Comparison of ENCODE assay signal across 31 mouse cellular contexts in genomic region chr19:12523377-12523776, GRCm38 (mm10). TPM values are rescaled to one million over a fixed set of nuclear protein-coding genes. Genes with fewer than 3 reads are reported as not detected.
"Had no signal": no experiment of that assay in that cellular context is flagged by ENCODE, and none has a peak within 500 bp of the region (broad histone marks: within the 10 kb centered on the region; RNA-seq: fewer than 3 reads in every experiment).

No protein-coding gene starts in this region.

- ATAC-seq: liver, embryonic 12.5 days; liver, postnatal 0 days; lung, postnatal 0 days; midbrain, embryonic 13.5 days; midbrain, embryonic 15.5 days had no signal

- H3K27me3 ChIP-seq: limb, embryonic 12.5 days; limb, embryonic 13.5 days; limb, embryonic 15.5 days; liver, embryonic 12.5 days; liver, embryonic 13.5 days; liver, embryonic 15.5 days; lung, embryonic 15.5 days; megakaryocyte, embryonic 14.5 days; midbrain, embryonic 12.5 days; midbrain, embryonic 13.5 days; midbrain, embryonic 15.5 days; neural tube, embryonic 12.5 days had no signal

- H3K4me3 ChIP-seq: left cerebral cortex, adult 2 months; limb, embryonic 10.5 days; limb, embryonic 12.5 days; limb, embryonic 13.5 days; limb, embryonic 15.5 days; liver, embryonic 12.5 days; liver, embryonic 13.5 days; liver, embryonic 15.5 days; lung, embryonic 15.5 days; megakaryocyte, embryonic 14.5 days; midbrain, embryonic 10.5 days; midbrain, embryonic 12.5 days; midbrain, embryonic 13.5 days; midbrain, embryonic 15.5 days; myocyte; neural tube, embryonic 12.5 days had no signal

- H3K9ac ChIP-seq: limb, embryonic 12.5 days; limb, embryonic 13.5 days; limb, embryonic 15.5 days; liver, embryonic 12.5 days; liver, embryonic 13.5 days; liver, embryonic 14.5 days; liver, embryonic 15.5 days; liver, postnatal 0 days; lung, embryonic 14.5 days; lung, embryonic 15.5 days; midbrain, embryonic 12.5 days; midbrain, embryonic 13.5 days; midbrain, embryonic 15.5 days; neural tube, embryonic 12.5 days had no signal

- H3K36me3 ChIP-seq: limb, embryonic 10.5 days; limb, embryonic 12.5 days; limb, embryonic 13.5 days; limb, embryonic 15.5 days; liver, embryonic 12.5 days; liver, embryonic 13.5 days; liver, embryonic 15.5 days; lung, embryonic 15.5 days; midbrain, embryonic 10.5 days; midbrain, embryonic 12.5 days; midbrain, embryonic 13.5 days; midbrain, embryonic 15.5 days; neural tube, embryonic 12.5 days had no signal

- H3K4me2 ChIP-seq: limb, embryonic 12.5 days; limb, embryonic 13.5 days; limb, embryonic 15.5 days; liver, embryonic 11.5 days; liver, embryonic 12.5 days; liver, embryonic 13.5 days; liver, embryonic 15.5 days; lung, embryonic 14.5 days; lung, embryonic 15.5 days; midbrain, embryonic 12.5 days; midbrain, embryonic 13.5 days; midbrain, embryonic 15.5 days; neural tube, embryonic 12.5 days had no signal

- H3K27ac ChIP-seq: left cerebral cortex, adult 2 months; limb, embryonic 10.5 days; limb, embryonic 12.5 days; limb, embryonic 13.5 days; limb, embryonic 15.5 days; liver, embryonic 12.5 days; liver, embryonic 13.5 days; liver, embryonic 14.5 days; liver, embryonic 15.5 days; lung, embryonic 15.5 days; macrophage; midbrain, embryonic 10.5 days; midbrain, embryonic 12.5 days; midbrain, embryonic 13.5 days; midbrain, embryonic 15.5 days; neural tube, embryonic 12.5 days had no signal

- H3K9me3 ChIP-seq: limb, embryonic 10.5 days; limb, embryonic 12.5 days; limb, embryonic 13.5 days; limb, embryonic 15.5 days; liver, embryonic 12.5 days; liver, embryonic 13.5 days; liver, embryonic 15.5 days; lung, embryonic 15.5 days; megakaryocyte, embryonic 14.5 days; midbrain, embryonic 10.5 days; midbrain, embryonic 12.5 days; midbrain, embryonic 13.5 days; midbrain, embryonic 15.5 days; neural tube, embryonic 12.5 days had no signal

- DNase-seq: left cerebral cortex, postnatal 4 days; liver; liver, embryonic 13.5 days; liver, postnatal 0 days; lung, adult 18-20 months; lung, adult 2 months; lung, embryonic 14.5 days; lung, postnatal 10 days; lung, postnatal 14 days; lung, postnatal 36 days; midbrain, embryonic 14.5 days had no signal

- H3K4me1 ChIP-seq: limb, embryonic 10.5 days; limb, embryonic 12.5 days; limb, embryonic 13.5 days; limb, embryonic 15.5 days; liver, embryonic 12.5 days; liver, embryonic 13.5 days; liver, embryonic 15.5 days; lung, embryonic 15.5 days; midbrain, embryonic 10.5 days; midbrain, embryonic 12.5 days; midbrain, embryonic 13.5 days; midbrain, embryonic 15.5 days; neural tube, embryonic 12.5 days had no signal

RNA-seq across cellular contexts. Expression of gene Dtx4, which starts 22.1 kb away (rescaled TPM):
- total RNA-seq: megakaryocyte-erythroid progenitor cell, adult 5-6 weeks had no signal
